Mouse (Mus musculus) liver, postnatal 0 days (tissue): Measurements from ENCODE around the gene Serpinb6c. TPM values are rescaled to one million over a fixed set of nuclear protein-coding genes. Genes with fewer than 3 reads are reported as not detected.

Experiments
- ATAC-seq: fragments of 200-750 bp; cut with Nextera tagmentation; 2 replicates; pipeline ENCODE4 v1.8.0; 2017; ENCODE audit warnings: mild to moderate bottlenecking, moderate library complexity
- DNase-seq: peaks from one replicate; pipeline ENCODE4 v3.0.0-alpha.2; 2016
- H3K27ac ChIP-seq: fragments of 300-500 bp; sonication (generic); 2 replicates; pipeline ENCODE4 v1.5.1; 2014; ENCODE audit warnings: antibody characterized with exemption, moderate library complexity, mild to moderate bottlenecking, low read depth
- H3K27me3 ChIP-seq: fragments of 300-500 bp; sonication (generic); 2 replicates; pipeline ENCODE4 v1.6.1; 2014; ENCODE audit warnings: low read length, control low read depth, mixed read lengths; ENCODE audit not compliant: insufficient read depth
- H3K36me3 ChIP-seq: fragments of 300-500 bp; sonication (generic); replicated peaks from 2 replicates; pipeline ENCODE4 v1.6.1; 2014; ENCODE audit warnings: mild to moderate bottlenecking, control low read depth, low read length, moderate library complexity, mixed read lengths; ENCODE audit not compliant: insufficient read depth
- H3K4me1 ChIP-seq: fragments of 300-500 bp; sonication (generic); 2 replicates; pipeline ENCODE4 v1.6.1; 2014; ENCODE audit warnings: antibody characterized with exemption, mild to moderate bottlenecking, control low read depth; ENCODE audit not compliant: insufficient read depth
- H3K4me2 ChIP-seq: fragments of 300-500 bp; sonication (generic); 2 replicates; pipeline ENCODE4 v1.6.1; 2014; ENCODE audit warnings: low read depth, mild to moderate bottlenecking, low read length, moderate library complexity, mixed read lengths
- H3K4me3 ChIP-seq: fragments of 300-500 bp; sonication (generic); 2 replicates; pipeline ENCODE4 v1.5.1; 2014; ENCODE audit warnings: low read depth, low read length
- H3K9ac ChIP-seq: fragments of 300-500 bp; sonication (generic); replicated peaks from 2 replicates; pipeline ENCODE4 v1.6.1; 2014; ENCODE audit warnings: mild to moderate bottlenecking, moderate library complexity
- H3K9me3 ChIP-seq: fragments of 300-500 bp; sonication (generic); 2 replicates; pipeline ENCODE4 v1.6.1; 2016; ENCODE audit warnings: mild to moderate bottlenecking, control low read depth, low read length, mixed read lengths
- CTCF ChIP-seq: sonication (generic); IDR thresholded peaks from 2 replicates; pipeline ENCODE4 v1.5.1; 2016; ENCODE audit warnings: antibody characterized with exemption, low read depth
- EP300 ChIP-seq: IDR thresholded peaks from 2 replicates; pipeline ENCODE4 v1.6.1; 2016; ENCODE audit warnings: antibody characterized with exemption, low read depth, mild to moderate bottlenecking
- WGBS: fragments of 180-500 bp; shearing (Covaris S2); extraction: QIAGEN DNeasy Blood & Tissue Kit; methylation state at CpG from one replicate; pipeline ENCODE4 v1.1.7; 2014; ENCODE audit not compliant: insufficient replicate concordance; 5-methylcytosine and 5-hydroxymethylcytosine counted together
- polyA plus RNA-seq: library from polyadenylated mRNA; unstranded; fragments of >200 nt; fragmentation: Nextera tagmentation; extraction: Ambion mirVana; gene quantifications from 2 replicates; pipeline ENCODE4 v1.2.1, GENCODE M21; 2015

Gene Serpinb6c
- polyA plus RNA-seq, 1 experiment from 2014 or later: not detected

GRCm38 (mm10) chr13:33937151-33937550 lies 31.6 kb upstream of the Serpinb6c start:
- DNase-seq: no peak
- Histone ChIP-seq H3K9ac (no peak overlapping the region), H3K27me3 (no peaks in the 10 kb centered on the region), H3K27ac (no peak overlapping the region), H3K4me3 (no peak overlapping the region), H3K9me3 (no peaks in the 10 kb centered on the region), H3K36me3 (no peaks in the 10 kb centered on the region), H3K4me1 (peaks cover 5% of the 10 kb centered on the region; the same call in 1 of the 2 replicates), H3K4me2 (no peak overlapping the region)
- TF ChIP-seq EP300 (no peak), CTCF (no peak)
- 58% methylated on average over 5 of the region's 5 CpGs for WGBS
- ATAC-seq: no peak

GRCm38 (mm10) chr13:33935465-33936181 lies 30.1 kb upstream of the Serpinb6c start:
- H3K9me3 ChIP-seq: no peaks in the 10 kb centered on the region
- H3K27me3 ChIP-seq: no peaks in the 10 kb centered on the region
- H3K4me3 ChIP-seq: peak overlapping the region; percentile 63
- DNase-seq (peak; percentile 41), ATAC-seq (peak; percentile 73)
- TF ChIP-seq CTCF: no peak
- no peak for TF ChIP-seq EP300
- peak overlapping the region; percentile 64 for H3K27ac ChIP-seq
- H3K9ac ChIP-seq: peak overlapping the region; percentile 69
- peaks cover 5% of the 10 kb centered on the region; the same call in 1 of the 2 replicates for H3K4me1 ChIP-seq
- H3K36me3 ChIP-seq: no peaks in the 10 kb centered on the region
- H3K4me2 ChIP-seq: peak overlapping the region; percentile 75
- WGBS: 1% methylated on average over 37 of the region's 44 CpGs

- TF ChIP-seq CTCF (no peak), EP300 (no peak)
- Histone ChIP-seq H3K9ac (no peak overlapping the region), H3K27ac (no peak overlapping the region), H3K4me2 (peak overlapping the region; percentile 75), H3K4me3 (peak overlapping the region; percentile 63; the same call in 1 of the 2 replicates), H3K4me1 (peaks cover 5% of the 10 kb centered on the region; the same call in 1 of the 2 replicates), H3K36me3 (no peaks in the 10 kb centered on the region), H3K27me3 (no peaks in the 10 kb centered on the region), H3K9me3 (no peaks in the 10 kb centered on the region)
- 60% methylated on average over 6 of the region's 6 CpGs for WGBS
- ATAC-seq (no peak), DNase-seq (no peak)
These were observed 29.2 kb upstream of the Serpinb6c start for GRCm38 (mm10) chr13:33934743-33935142.

GRCm38 (mm10) chr13:33930912-33931311 lies 25.4 kb upstream of the Serpinb6c start:
- no peak for ATAC-seq

GRCm38 (mm10) chr13:33930281-33930680 lies 24.8 kb upstream of the Serpinb6c start:
- no peaks in the 10 kb centered on the region for H3K27me3 ChIP-seq
- H3K9me3 ChIP-seq: no peaks in the 10 kb centered on the region
- 57% methylated on average over 2 of the region's 2 CpGs for WGBS

More at GRCm38 (mm10) chr13:33930912-33931311, 25.4 kb upstream of the Serpinb6c start:
- no peaks in the 10 kb centered on the region for H3K27me3 ChIP-seq
- no peak overlapping the region for H3K4me3 ChIP-seq
- H3K36me3 ChIP-seq: no peaks in the 10 kb centered on the region
- WGBS: 63% methylated on average over 3 of the region's 3 CpGs
- H3K9ac ChIP-seq: no peak overlapping the region
- H3K27ac ChIP-seq: no peak overlapping the region
- TF ChIP-seq CTCF (no peak), EP300 (no peak)
- DNase-seq: no peak
- no peak overlapping the region for H3K4me2 ChIP-seq
- H3K4me1 ChIP-seq: peaks cover 5% of the 10 kb centered on the region; the same call in 1 of the 2 replicates
- no peaks in the 10 kb centered on the region for H3K9me3 ChIP-seq

GRCm38 (mm10) chr13:33921699-33922098 lies 16.2 kb upstream of the Serpinb6c start:
- DNase-seq: no peak
- Histone ChIP-seq H3K27me3 (no peaks in the 10 kb centered on the region), H3K4me3 (no peak overlapping the region), H3K9ac (no peak overlapping the region), H3K4me1 (no peaks in the 10 kb centered on the region), H3K4me2 (no peak overlapping the region), H3K9me3 (no peaks in the 10 kb centered on the region), H3K36me3 (peaks cover 11% of the 10 kb centered on the region; the same call in 1 of the 2 replicates), H3K27ac (no peak overlapping the region)
- WGBS: 71% methylated on average over 5 of the region's 5 CpGs
- TF ChIP-seq EP300: no peak
- no peak for TF ChIP-seq CTCF
- no peak for ATAC-seq

More at GRCm38 (mm10) chr13:33930281-33930680, 24.8 kb upstream of the Serpinb6c start:
- H3K9ac ChIP-seq: no peak overlapping the region
- DNase-seq (no peak), ATAC-seq (no peak)
- TF ChIP-seq CTCF: no peak
- no peak for TF ChIP-seq EP300
- H3K4me1 ChIP-seq: peaks cover 5% of the 10 kb centered on the region; the same call in 1 of the 2 replicates
- no peak overlapping the region for H3K27ac ChIP-seq
- no peak overlapping the region for H3K4me2 ChIP-seq
- no peak overlapping the region for H3K4me3 ChIP-seq
- H3K36me3 ChIP-seq: no peaks in the 10 kb centered on the region
